Mouse (Mus musculus) megakaryocyte, embryonic 14.5 days (primary cell): ENCODE results near the gene Nmu. TPM values are rescaled to one million over a fixed set of nuclear protein-coding genes. Genes with fewer than 3 reads are reported as not detected.

Experiments used
- H3K27me3 ChIP-seq: replicated peaks from 2 replicates; pipeline ENCODE3; 2012; ENCODE audit warnings: inconsistent platforms
- H3K36me3 ChIP-seq: replicated peaks from 2 replicates; pipeline ENCODE3; 2012; ENCODE audit warnings: low read length, inconsistent platforms, mixed read lengths
- H3K4me1 ChIP-seq: 2 replicates; pipeline ENCODE4 v1.6.1; 2012; ENCODE audit warnings: inconsistent platforms
- H3K4me3 ChIP-seq: replicated peaks from 2 replicates; pipeline ENCODE3; 2012; ENCODE audit warnings: moderate library complexity, mild to moderate bottlenecking, inconsistent platforms
- H3K9me3 ChIP-seq: 2 replicates; pipeline ENCODE4 v1.6.1; 2012; ENCODE audit warnings: inconsistent platforms
- FLI1 ChIP-seq: IDR thresholded peaks from 2 replicates; pipeline ENCODE4 v1.6.1; 2012; ENCODE audit warnings: low read length, inconsistent platforms, mixed read lengths
- GATA1 ChIP-seq: IDR thresholded peaks from 3 replicates; pipeline ENCODE4 v1.6.1; 2012; ENCODE audit warnings: mixed read lengths, low read length, inconsistent platforms, borderline replicate concordance
- polyA plus RNA-seq: library from polyadenylated mRNA; stranded (reverse); fragments of >175 nt; gene quantifications from 2 replicates; pipeline ENCODE4 v1.2.3, GENCODE M21; 2012; ENCODE audit warnings: low replicate concordance; ENCODE audit not compliant: insufficient read depth

Nmu gene
- polyA plus RNA-seq, 1 experiment, result not detected

DNA sequence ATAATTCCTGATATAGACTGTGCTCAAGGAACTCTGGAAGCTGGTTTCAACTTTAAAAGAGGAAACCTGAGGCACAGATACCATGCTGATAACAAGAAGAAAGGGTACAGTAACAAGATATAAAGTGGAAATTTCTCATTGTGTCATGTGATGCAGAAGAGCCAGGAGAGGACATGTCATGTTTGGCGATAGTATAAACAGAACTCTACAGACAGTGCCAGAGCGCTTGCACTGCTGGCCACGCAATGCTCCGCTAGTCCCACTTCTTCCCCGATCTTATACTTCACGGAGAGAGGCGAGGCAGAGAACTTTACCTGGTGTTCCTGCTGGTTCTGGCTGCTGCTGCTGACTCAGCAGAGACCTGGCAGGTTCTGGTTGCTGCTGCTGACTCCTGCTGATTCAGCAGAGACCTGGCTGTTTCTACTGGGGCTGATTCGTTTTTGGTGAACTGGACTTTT lies 74.3 kb downstream of the Nmu start:
- H3K4me1 ChIP-seq, result peaks cover 22% of the 10 kb centered on the region
- TF ChIP-seq GATA1 (no peak), FLI1 (no peak)
- no peak overlapping the region for H3K4me3 ChIP-seq

GRCm38 (mm10) chr5:76288256-76288655 lies 75.3 kb downstream of the Nmu start:
- Histone ChIP-seq H3K9me3 (no peaks in the 10 kb centered on the region), H3K36me3 (peaks cover 2% of the 10 kb centered on the region), H3K4me1 (peaks cover 27% of the 10 kb centered on the region), H3K27me3 (no peaks in the 10 kb centered on the region), H3K4me3 (no peak overlapping the region)
- TF ChIP-seq GATA1, result no peak
- TF ChIP-seq FLI1, result no peak

More for the DNA sequence above, 74.3 kb downstream of the Nmu start:
- H3K36me3 ChIP-seq, result peaks cover 2% of the 10 kb centered on the region
- no peaks in the 10 kb centered on the region for H3K9me3 ChIP-seq
- no peaks in the 10 kb centered on the region for H3K27me3 ChIP-seq

- TF ChIP-seq GATA1 (no peak), FLI1 (no peak)
- Histone ChIP-seq H3K36me3 (peaks cover 4% of the 10 kb centered on the region), H3K4me1 (peaks cover 32% of the 10 kb centered on the region), H3K9me3 (no peaks in the 10 kb centered on the region), H3K4me3 (no peak overlapping the region), H3K27me3 (no peaks in the 10 kb centered on the region)
Observed at GRCm38 (mm10) chr5:76287062-76287461, 76.5 kb downstream of the Nmu start.

- peaks cover 37% of the 10 kb centered on the region for H3K4me1 ChIP-seq
- no peak overlapping the region for H3K4me3 ChIP-seq
- no peaks in the 10 kb centered on the region for H3K27me3 ChIP-seq
- peaks cover 4% of the 10 kb centered on the region for H3K36me3 ChIP-seq
- no peak for TF ChIP-seq GATA1
- no peak for TF ChIP-seq FLI1
- H3K9me3 ChIP-seq, result no peaks in the 10 kb centered on the region
Observed at GRCm38 (mm10) chr5:76285699-76286098, 77.9 kb downstream of the Nmu start.

- TF ChIP-seq FLI1 (no peak), GATA1 (no peak)
- H3K27me3 ChIP-seq, result no peaks in the 10 kb centered on the region
- no peaks in the 10 kb centered on the region for H3K9me3 ChIP-seq
- H3K4me3 ChIP-seq, result no peak overlapping the region
- peaks cover 2% of the 10 kb centered on the region for H3K36me3 ChIP-seq
- peaks cover 32% of the 10 kb centered on the region for H3K4me1 ChIP-seq
Observed at GRCm38 (mm10) chr5:76283890-76284289, 79.7 kb downstream of the Nmu start.

Other genes starting within 250 kb of the Nmu start
- 53.2 and 96.0 TPM in 2 replicates for gene Srd5a3, start 223.5 kb downstream of the Nmu start, polyA plus RNA-seq
- 98.6 and 161 TPM in 2 replicates for gene Tmem165, start 179.9 kb downstream of the Nmu start, polyA plus RNA-seq
- gene Clock, start 59.0 kb downstream of the Nmu start, polyA plus RNA-seq, result 0.08 TPM in 1 of 2 replicates, not detected in the other
- 0.30 TPM in 1 of 2 replicates, not detected in the other for gene Pdcl2, start 32.6 kb downstream of the Nmu start, polyA plus RNA-seq
- gene Gm7271, start 120.3 kb upstream of the Nmu start, polyA plus RNA-seq, result not detected in 2 replicates
- gene Exoc1, start 165.5 kb upstream of the Nmu start, polyA plus RNA-seq, result 1.2 TPM in 1 of 2 replicates, not detected in the other
- 0.68 and 2.4 TPM in 2 replicates for gene Cep135, start 224.9 kb upstream of the Nmu start, polyA plus RNA-seq